Mouse (Mus musculus) A20 (cell line): ENCODE measurements around the gene Hoxc11.

Experiments used
- DNase-seq: peaks from one replicate; pipeline ENCODE4 v3.0.0-alpha.2; 2011; ENCODE audit warnings: low read depth, low spot score

Hoxc11 gene

DNA sequence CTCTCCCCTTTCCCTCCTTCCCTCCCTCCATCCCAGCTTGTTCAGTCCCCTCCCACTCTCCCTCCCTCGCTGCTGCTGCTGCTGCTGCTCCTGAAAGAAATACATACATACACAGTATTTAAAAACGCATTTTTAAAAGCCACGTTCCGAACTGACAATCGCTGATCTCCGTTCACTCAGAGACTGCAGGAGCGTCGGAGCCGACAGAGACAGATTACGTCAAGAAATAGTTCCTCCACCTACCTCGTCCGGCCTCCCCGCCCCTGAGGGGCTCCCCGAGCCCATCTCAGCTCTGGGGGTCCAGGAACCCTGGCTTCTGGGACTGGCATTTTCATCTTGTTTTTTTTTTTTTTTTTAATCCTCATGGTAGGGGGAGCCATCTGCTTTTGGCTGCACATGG, 26.7 kb downstream of the Hoxc11 start:
- peak; percentile 54 for DNase-seq

DNA sequence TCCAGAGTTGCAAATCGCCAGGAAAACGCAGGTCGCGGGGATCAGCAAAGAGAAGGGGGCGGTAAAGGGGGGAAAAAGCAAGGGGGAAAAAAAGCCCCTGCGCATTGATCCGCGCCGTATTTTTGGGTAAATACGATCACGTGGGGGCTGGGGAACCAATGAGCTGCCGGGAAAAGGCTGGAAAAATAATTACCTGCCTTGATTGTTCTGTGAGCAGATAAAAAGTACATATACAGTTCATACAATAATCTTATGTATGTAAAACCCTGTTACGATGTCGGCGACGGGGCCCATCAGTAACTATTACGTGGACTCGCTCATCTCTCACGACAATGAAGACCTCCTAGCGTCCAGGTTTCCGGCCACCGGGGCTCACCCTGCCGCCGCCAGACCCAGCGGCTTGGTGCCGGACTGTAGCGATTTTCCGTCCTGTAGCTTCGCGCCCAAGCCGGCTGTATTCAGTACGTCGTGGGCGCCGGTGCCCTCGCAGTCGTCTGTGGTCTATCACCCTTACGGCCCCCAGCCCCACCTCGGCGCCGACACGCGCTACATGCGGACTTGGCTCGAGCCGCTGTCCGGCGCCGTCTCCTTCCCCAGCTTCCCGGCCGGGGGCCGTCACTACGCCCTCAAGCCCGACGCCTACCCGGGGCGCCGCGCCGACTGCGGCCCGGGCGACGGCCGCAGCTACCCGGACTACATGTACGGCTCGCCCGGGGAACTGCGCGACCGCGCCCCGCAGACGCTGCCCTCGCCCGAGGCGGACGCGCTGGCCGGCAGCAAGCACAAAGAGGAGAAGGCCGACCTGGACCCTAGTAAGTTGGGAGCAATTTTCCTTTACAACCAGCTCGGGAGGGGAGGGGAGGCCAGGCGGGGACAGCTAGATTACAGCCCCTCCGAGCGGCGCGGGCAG, 27.4 kb downstream of the Hoxc11 start:
- DNase-seq, result peak; percentile 76

DNA sequence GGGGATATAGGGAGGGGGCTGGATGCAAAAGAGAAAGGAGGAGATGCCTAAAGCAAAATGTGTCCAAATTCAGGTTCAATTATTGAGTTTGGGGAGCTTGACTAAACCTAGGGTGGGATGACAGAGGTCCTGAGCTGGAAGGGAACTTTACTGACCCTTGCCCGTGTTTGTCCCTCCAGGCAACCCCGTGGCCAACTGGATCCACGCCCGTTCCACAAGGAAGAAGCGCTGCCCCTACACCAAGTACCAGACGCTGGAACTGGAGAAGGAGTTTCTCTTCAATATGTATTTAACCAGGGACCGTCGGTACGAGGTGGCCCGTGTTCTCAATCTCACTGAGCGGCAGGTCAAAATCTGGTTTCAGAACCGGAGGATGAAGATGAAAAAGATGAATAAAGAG, 29.5 kb downstream of the Hoxc11 start:
- no peak for DNase-seq

DNA sequence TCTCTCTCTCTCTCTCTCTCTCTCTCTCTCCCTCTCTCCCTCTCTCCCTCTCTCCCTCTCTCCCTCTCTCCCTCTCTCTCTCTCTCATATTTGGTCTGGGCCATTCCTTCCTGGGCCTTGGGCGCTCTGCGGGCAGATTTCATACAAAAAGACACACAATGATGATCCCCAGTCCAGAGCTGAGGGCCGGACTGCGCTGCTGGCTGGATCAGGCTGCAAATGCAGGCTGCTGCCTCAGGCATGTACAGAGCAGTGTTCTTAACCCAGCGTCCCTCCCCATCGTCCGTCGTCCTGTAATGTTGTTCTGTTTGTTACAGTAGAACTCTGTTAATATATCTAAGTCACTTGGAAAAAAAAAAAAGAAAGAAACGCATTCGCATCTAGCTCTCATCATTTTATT, 30.3 kb downstream of the Hoxc11 start:
- DNase-seq, result no peak

DNA sequence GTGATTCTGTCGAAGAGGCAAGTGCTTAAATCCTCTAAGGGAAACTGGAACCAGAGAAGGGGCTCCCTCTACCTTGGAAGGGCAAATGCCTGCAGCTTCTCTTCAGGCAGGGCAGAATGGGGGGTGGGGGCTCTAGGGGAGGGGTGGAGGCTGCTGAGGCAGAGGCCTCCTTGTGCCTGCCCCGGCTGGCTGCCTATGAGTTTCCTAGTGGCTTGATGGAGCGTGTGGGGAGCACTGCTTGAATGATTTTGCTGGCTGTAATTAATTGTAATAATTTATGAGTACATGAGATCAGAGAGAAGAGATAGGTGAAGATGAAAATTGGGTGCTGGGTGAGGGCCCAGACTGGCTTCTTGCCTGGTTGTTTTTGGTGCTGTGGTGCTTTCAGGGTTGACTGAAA, 30.7 kb downstream of the Hoxc11 start:
- no peak for DNase-seq

DNA sequence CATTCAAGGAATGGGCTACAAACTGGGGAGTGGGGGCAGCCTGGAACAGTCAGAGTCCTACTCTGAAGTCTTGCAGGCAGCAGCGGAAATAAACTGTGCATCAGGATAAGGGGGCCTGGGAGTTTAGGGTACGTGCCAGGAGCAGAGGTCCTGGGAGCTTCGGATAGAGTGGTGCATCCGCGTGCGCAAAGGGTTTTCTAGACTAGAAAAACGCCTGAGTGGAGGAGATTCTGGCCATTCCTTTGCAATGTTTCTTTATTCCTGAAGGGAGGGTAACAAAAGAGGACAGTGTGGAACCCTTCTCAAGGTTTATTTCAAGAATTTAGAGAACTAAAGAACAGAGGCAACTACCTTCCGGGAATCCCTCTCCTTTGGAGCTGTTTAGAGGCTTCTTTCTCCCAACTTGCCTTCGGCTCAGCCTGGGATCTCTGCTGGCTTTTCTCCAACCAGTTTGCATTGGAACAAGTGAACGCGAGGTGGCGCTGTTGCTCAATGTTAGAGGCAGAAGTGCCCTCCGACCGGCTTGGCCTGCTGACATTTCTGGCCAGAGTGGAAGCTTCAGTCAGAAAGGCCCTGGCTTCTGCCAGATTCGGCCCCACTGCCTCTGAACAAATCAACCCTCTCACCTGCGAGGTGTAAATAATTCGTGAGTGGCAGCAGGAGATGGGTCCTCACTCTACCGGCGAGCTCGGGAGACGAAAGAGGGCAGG, 33.1 kb downstream of the Hoxc11 start:
- DNase-seq, result peak; percentile 76

DNA sequence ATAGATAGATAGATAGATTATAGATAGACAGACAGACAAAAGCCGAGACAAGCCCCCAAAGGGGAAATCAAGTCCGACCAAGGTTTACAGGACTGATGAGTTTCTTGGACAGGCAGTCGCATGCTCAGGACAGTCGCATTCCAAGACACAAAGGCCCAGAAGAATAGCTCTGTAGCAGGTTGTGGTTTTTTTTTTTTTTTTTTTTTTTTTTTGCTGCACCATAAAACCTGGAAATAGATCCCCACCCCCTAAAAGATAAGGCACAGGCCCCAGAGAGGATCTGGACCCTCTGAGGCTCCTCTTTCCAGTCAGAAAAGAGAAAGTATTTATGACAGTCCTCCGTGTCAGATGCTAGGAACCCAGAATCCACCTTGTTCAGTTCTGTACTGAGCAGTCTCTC, 33.9 kb downstream of the Hoxc11 start:
- no peak for DNase-seq

DNA sequence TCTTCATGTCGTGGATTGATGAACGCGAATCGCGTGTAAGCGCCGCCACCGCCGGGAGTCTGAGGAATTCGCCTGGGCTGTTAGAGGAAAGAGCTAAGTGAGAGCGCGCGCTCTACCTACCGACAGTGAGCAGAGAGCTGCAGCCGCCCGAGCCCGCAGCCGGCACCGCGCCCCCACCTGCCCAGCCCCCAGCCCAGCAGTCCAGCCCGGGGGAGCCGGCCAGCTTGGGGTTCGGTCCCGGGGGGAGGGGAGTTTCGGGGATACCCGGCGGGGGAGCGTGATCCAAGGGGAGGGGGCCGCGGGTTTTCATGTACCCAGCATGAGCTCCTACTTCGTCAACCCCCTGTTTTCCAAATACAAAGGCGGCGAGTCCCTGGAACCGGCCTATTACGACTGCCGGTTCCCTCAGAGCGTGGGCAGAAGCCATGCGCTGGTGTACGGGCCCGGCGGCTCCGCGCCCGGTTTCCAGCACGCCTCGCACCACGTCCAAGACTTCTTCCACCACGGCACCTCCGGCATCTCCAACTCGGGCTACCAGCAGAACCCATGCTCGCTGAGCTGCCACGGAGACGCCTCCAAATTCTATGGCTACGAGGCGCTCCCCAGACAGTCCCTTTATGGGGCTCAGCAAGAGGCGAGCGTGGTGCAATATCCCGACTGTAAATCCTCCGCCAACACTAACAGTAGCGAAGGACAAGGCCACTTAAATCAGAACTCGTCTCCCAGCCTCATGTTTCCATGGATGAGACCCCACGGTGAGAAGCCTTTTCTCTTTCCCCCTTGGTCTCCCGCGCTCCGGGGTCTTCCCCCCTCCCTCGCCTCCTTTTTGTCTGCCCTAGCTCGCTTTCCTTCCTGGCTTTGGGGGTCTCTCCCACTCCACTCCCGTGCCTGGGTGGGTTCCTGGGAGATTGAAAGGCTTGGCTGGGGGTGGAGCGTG, 36.5 kb downstream of the Hoxc11 start, which contains the start of gene Hoxc8:
TSS of gene Hoxc8 (plus strand) at position 147 of the 937 bp plus-strand sequence.
- no peak for DNase-seq

DNA sequence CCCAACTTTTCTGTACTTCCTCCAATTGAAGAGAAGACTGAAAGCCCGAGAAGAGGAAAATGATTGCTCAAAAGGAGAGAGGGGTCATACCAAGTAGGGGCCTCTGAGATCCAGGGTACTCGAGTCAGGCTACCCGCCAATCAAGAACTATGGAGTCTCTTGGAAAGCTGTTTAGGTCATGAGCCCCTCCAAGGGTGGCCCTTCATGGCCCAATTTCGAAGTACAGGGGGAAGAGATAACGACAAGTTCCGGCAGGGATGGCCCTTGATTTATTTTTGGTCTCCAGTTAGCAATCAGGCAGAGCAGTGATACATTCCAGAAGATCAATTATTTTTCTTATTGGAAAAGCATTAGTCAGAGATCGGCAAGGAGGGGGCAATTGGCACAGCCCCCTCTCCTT, 37.6 kb downstream of the Hoxc11 start:
- no peak for DNase-seq

DNA sequence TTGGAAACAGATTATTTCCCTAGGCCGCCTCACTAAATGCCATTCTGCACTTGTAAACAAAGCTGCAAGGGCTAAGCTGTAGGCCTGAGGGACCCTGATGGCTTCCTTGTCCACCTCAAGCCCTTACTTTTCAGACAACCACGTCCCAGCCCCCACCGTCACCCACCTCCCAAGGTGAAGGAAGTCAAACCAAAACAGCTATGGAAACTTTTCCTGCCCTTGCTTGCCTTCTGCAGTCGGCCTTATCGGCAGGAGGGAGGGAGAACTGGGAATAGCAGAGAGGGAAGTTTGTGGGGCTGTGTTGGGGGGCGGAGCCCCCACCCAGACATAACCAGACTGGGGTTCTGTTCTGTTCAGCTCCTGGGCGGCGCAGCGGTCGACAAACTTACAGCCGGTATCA, 38.0 kb downstream of the Hoxc11 start:
- no peak for DNase-seq

DNA sequence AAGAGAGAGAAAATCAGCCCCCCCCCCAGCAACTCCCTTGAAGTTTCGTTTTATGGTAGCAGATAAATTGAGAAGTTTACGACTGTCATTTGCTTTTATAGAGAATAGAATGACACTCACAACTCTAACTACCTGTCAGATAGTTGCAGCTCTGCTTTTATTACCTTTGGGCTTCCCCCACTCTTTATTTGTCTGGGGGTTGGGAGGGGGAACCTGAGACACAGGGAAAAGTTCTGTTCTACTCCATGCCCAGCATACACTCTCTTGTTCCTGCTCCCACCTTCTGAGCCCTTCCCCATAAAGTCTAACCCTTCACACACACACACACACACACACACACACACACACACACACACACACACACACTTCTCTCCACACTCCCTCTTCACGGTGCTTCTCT, 38.6 kb downstream of the Hoxc11 start:
- no peak for DNase-seq

DNA sequence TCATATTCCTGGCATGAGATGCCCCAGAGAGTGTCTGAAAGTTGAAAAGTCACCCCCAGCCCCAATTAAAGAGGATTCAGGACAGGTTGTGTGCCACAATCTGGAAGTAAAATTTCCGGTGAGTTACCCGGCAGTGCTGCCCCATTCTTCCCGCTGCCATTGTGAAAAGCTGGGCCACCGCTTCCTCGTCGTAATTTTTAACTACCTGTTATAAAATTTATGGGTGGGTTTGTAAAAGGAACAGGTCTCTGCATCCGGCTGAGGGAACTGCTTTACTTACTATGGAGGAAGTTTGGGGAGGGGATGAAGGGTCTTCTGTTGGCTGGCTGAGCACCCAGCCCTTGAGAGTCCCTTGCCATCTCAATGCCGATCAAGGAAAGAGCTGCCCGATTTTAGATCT, 42.3 kb downstream of the Hoxc11 start:
- no peak for DNase-seq

DNA sequence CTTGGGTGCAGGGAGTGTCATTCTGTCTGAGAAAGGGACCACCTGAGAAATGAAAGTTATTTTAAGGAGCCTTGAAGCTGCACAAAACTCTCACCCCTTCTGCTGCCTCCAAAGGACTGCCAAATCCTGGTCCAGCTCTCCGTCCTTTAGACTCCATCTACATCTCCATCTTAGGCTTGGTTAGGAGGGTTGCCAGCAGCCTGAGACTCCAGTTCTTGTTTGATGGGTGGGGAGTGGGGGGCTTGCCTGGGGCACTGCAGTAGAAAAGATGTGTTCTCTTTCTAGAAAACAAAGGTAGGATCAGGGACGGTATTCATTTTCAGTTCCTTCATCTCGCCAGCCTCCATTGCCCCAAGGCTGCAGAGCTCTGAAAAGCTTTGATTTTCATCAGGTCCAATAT, 43.2 kb downstream of the Hoxc11 start:
- no peak for DNase-seq

DNA sequence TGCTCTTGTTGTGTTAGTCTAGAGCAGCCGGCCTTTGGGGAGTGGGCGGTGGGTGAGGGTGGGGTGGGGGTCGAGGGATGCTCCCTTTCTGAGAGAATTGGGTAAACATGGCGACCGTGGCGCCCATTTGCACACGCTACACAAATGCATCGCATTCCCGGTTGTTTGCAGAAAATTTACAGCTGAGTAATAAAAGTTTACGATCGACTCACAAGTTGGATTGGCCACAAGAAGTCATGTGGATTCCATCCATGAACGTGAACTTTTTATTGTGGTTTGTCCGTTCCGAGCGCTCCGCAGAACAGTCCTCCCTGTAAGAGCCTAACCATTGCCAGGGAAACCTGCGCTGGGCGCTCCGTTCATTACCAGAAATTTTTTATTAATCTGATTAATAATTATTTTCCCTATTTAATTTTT, 43.7 kb downstream of the Hoxc11 start, which contains the start of gene Hoxc6:
TSS of gene Hoxc6 (plus strand) at position 319 of the 417 bp plus-strand sequence.
- no peak for DNase-seq

DNA sequence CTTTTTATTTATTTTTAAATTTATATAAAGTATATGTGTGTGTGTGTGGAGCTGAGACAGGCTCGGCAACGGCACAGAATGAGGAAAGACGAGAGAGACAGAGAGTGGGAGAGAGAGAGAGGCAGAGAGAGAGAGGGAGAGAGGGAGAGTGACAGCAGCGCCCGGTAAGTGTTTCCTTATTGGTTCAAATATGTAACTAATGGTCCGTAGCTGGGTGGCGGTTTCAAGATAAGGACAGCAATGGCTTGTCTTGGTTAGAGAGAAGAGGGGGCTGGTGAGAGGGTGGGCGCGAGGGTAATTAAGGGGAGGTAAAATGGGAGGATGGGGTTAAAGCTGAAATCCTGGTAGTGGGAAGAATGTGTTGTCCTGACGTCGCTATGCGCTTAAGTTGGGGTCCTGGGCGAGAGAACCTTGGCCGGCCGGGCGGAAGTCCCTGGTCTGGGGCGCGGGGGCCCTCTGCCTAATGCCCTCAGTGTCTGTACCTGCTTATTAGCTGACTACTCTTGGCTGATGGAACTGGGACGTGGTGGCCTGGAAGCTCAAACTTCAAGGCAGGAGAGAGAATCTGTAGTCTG, 44.5 kb downstream of the Hoxc11 start:
- no peak for DNase-seq

DNA sequence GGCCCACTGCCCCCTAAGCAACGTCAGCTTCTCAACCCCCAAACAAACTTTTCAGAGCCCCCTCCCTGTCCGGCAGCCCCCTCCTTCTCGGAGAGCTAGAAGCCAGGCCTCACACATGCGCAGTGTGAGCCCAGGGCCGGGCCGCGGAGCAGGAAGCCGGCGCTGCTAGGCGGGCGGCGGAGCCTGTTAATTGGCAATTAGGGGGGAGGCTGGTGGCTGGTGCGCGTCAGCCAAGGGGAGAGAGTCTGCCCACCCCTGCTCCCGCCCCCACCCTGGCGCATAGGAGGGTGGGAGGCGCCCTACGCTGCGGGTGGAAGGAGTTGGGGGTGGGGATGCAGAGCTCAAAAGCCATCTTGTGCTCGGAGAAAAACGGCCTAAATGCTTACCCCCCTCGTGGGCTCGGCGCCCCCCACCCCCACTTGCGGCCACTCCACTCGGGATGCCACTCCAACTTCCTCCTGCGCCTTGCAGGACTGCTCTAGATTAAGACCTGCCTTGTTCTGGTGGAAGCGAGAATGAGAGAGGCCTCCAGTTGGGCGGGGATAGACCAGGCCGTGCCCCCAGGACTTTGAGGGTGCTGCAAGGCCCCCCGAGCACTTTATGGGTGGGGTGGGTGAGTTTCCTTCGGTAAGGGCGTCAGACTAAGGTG, 45.1 kb downstream of the Hoxc11 start:
- peak; percentile 91 for DNase-seq

DNA sequence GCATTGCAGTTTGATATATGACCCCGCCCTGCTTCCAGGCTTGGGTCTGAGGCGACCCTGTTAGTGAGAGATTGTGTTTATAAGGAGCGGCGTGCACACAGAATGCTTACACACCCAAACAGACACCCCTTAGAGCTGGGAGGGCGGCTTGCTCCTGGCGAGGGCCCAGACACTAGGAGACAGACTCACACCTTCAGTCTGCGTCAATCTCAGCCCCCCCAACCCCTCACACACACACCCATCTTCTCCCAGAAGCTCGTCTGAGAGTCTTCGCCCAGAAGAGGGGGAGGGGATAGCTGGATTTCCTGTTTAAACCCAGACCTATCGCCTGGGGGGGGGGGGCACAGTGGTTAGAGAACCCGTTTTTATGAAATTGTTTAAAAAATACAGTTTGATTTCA, 45.7 kb downstream of the Hoxc11 start:
- DNase-seq, result no peak

DNA sequence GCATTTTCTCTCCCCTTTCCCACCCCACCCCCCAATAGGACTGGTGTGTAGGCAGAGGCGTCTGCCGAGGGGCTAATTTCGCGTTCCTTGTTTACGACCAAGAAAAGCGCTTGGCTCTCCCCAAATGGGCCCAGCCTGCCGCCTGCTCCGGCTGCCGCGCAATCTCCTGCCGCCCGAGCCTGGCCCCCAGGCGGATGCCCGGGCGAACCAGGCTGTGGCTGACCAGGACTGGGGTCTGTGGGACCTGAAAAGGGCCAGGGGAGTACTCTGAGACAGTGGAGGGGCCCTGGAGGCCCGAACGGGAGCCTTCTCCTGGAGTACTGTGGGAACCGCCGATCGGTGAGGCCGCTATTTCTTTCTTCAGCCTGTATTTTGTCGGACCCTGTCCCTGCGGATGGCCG, 46.3 kb downstream of the Hoxc11 start:
- DNase-seq, result no peak

DNA sequence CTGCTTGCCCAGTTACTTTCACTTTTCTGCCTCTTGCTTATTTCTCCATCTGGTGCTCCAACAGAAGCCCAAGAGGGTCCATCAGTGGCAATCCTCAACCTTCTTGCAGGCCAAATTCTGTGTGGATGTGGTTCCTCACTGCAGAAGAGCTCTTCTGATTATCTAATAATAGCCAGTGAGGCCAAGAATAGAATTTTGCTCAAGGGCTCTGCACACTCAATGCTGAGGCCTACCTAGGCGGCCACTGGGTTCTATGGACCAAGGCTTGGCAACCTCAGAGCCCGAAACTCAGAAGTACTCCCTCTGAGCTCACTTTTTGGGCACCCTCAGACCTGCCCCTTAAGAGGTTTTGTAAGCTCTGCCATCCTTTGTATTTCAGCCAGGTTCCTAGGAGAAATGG, 47.1 kb downstream of the Hoxc11 start:
- DNase-seq, result no peak

DNA sequence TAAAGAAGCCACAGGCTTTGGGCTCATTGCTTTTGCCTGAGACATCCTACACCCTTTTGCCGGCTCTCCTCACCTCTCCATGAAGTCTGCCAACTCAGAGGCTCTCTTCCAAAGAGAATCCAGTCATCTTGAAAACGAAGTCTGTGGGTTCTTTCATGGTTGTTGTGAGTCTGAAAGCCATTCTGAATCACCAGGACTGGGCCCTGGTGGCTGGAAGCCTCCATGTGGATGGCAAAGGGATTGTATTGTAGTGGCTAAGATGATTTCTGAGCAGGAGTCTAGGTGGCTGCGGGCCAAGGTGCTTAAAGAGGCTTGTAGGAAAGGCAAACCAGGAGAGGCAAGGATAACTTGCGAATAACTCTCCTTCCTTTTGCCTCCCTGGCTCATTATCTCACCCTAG, 47.9 kb downstream of the Hoxc11 start:
- no peak for DNase-seq
